ENCODE assay signal across 8 mouse cellular contexts in genomic region chr13:91224438-91224814, GRCm38 (mm10). TPM values are rescaled to one million over a fixed set of nuclear protein-coding genes. Genes with fewer than 3 reads are reported as not detected.
DNase-seq lines count a peak whose midpoint lies in the region; ATAC-seq and TF ChIP-seq lines count a peak whose summit lies in the region.

No protein-coding gene starts in this region.

- H3K27ac ChIP-seq in CH12.LX (ENCODE audit: insufficient read depth, low read depth), result peak overlapping the region; percentile 85
- H3K27ac ChIP-seq in forebrain, embryonic 12.5 days, result peak overlapping the region; percentile 93
- peak overlapping the region; percentile 95 for H3K27ac ChIP-seq in limb, embryonic 15.5 days
- H3K27ac ChIP-seq in stomach, embryonic 15.5 days, result peak overlapping the region; percentile 91

- peak overlapping the region; percentile 61 for H3K9ac ChIP-seq in CH12.LX (ENCODE audit: insufficient read depth, low read depth)
- H3K9ac ChIP-seq in forebrain, embryonic 12.5 days, result peak overlapping the region; percentile 75
- no peak overlapping the region; the same call in 1 of the 2 replicates for H3K9ac ChIP-seq in limb, embryonic 15.5 days
- no peak overlapping the region for H3K9ac ChIP-seq in stomach, embryonic 15.5 days

- H3K36me3 ChIP-seq in CH12.LX (replicated peaks in 1 of 2; ENCODE audit: control insufficient read depth in 1 of 2, insufficient read depth in 1 of 2, low read length in 1 of 2), result no peaks in the 10 kb centered on the region
- no peaks in the 10 kb centered on the region for H3K36me3 ChIP-seq in forebrain, embryonic 12.5 days (replicated peaks)
- H3K36me3 ChIP-seq in limb, embryonic 15.5 days, result no peaks in the 10 kb centered on the region
- H3K36me3 ChIP-seq in stomach, embryonic 15.5 days, result no peaks in the 10 kb centered on the region

- TF ChIP-seq EP300 in CH12.LX (IDR thresholded peaks at IDR 0.05; ENCODE audit: low read length), result no peak

- WGBS in forebrain, embryonic 12.5 days, result 82% methylated on average over 2 of the region's 2 CpGs
- 24% methylated on average over 2 of the region's 2 CpGs for WGBS in limb, embryonic 15.5 days
- 69% methylated on average over 2 of the region's 2 CpGs for WGBS in stomach, embryonic 15.5 days

- peaks cover 4 to 9% of the 10 kb centered on the region in 2 experiments; a peak in 2 of 4 replicates for H3K4me1 ChIP-seq in CH12.LX (ENCODE audit: control insufficient read depth in 1 of 2, insufficient read depth in 2 of 2)
- H3K4me1 ChIP-seq in forebrain, embryonic 12.5 days, result 0 out of 2 replicates have a peak, but pooled peaks cover 2% of the 10 kb centered on the region
- H3K4me1 ChIP-seq in limb, embryonic 15.5 days, result peaks cover 8% of the 10 kb centered on the region; the same call in 1 of the 2 replicates
- H3K4me1 ChIP-seq in stomach, embryonic 15.5 days, result no peaks in the 10 kb centered on the region

- TF ChIP-seq CTCF in CH12.LX (conservative IDR thresholded peaks at IDR 0.05 in 1 of 2, IDR thresholded peaks at IDR 0.05 in 1 of 2; ENCODE audit: low read depth in 2 of 2, low read length in 2 of 2), result no peak

- peak overlapping the region; percentile 48; the same call in 1 of the 2 replicates for H3K4me2 ChIP-seq in CH12.LX (ENCODE audit: insufficient read depth, low read depth, poor library complexity, severe bottlenecking)
- peak overlapping the region; percentile 60 for H3K4me2 ChIP-seq in forebrain, embryonic 12.5 days
- peak overlapping the region; percentile 45 for H3K4me2 ChIP-seq in limb, embryonic 15.5 days
- H3K4me2 ChIP-seq in stomach, embryonic 15.5 days, result peak overlapping the region; percentile 64

- ATAC-seq in forebrain, embryonic 12.5 days (ENCODE audit: low FRiP score), result peak; percentile 6; the same call in 1 of the 2 replicates
- ATAC-seq in limb, embryonic 15.5 days (ENCODE audit: insufficient number of reproducible peaks, low FRiP score, low TSS enrichment, low read depth), result peak; percentile 41; the same call in 1 of the 2 replicates
- no peak for ATAC-seq in stomach, embryonic 15.5 days (ENCODE audit: insufficient read depth, low FRiP score, low read depth)

- dilution Hi-C loops in CH12.LX (cut with MboI; ENCODE audit: extremely low pct_ligation_motif_present, extremely low pct_unique_long_range_greater_than_20kb, low sequenced_read_pairs), result no loop called here

- no peak for TF ChIP-seq POLR2A in CH12.LX (IDR thresholded peaks at IDR 0.05; ENCODE audit: low read depth, low read length)

- no peaks in the 10 kb centered on the region for H3K27me3 ChIP-seq in CH12.LX (replicated peaks)
- no peaks in the 10 kb centered on the region for H3K27me3 ChIP-seq in forebrain, embryonic 12.5 days
- H3K27me3 ChIP-seq in limb, embryonic 15.5 days, result no peaks in the 10 kb centered on the region
- H3K27me3 ChIP-seq in stomach, embryonic 15.5 days (replicated peaks), result no peaks in the 10 kb centered on the region

- no peaks in the 10 kb centered on the region for H3K9me3 ChIP-seq in CH12.LX (replicated peaks; ENCODE audit: low read length)
- no peaks in the 10 kb centered on the region for H3K9me3 ChIP-seq in forebrain, embryonic 12.5 days
- no peaks in the 10 kb centered on the region for H3K9me3 ChIP-seq in limb, embryonic 15.5 days
- no peaks in the 10 kb centered on the region for H3K9me3 ChIP-seq in stomach, embryonic 15.5 days

- peak; percentile 5 for DNase-seq in embryo, embryonic 11 days
- DNase-seq in embryo, embryonic 10.5 days (ENCODE audit: low spot score), result no peak
- DNase-seq in CH12.LX (ENCODE audit: extremely low read depth), result peak; percentile 14
- DNase-seq in gastrocnemius, postnatal 10 days, result no peak
- no peak for DNase-seq in cerebellum, adult 18-20 months

- TF ChIP-seq RAD21 in CH12.LX (IDR thresholded peaks at IDR 0.05; ENCODE audit: low read depth, low read length), result no peak

- H3K79me2 ChIP-seq in CH12.LX (replicated peaks; ENCODE audit: control insufficient read depth, extremely low read depth, insufficient read depth, poor library complexity, severe bottlenecking), result no peaks in the 10 kb centered on the region

- peak overlapping the region; percentile 46 to 71 (median 65) for H3K4me3 ChIP-seq in CH12.LX (replicated peaks in 1 of 3; ENCODE audit: low read depth in 2 of 3, low read length in 2 of 3, poor library complexity in 1 of 3)
- H3K4me3 ChIP-seq in forebrain, embryonic 12.5 days (replicated peaks), result peak overlapping the region; percentile 76
- H3K4me3 ChIP-seq in limb, embryonic 15.5 days, result peak overlapping the region; percentile 72
- H3K4me3 ChIP-seq in stomach, embryonic 15.5 days (replicated peaks), result peak overlapping the region; percentile 64

- in situ Hi-C loops in CH12.LX (cut with MboI; ENCODE audit: low pct_ligation_motif_present, low pct_unique_long_range_greater_than_20kb, low sequenced_read_pairs), result loop anchor here (10.0 kb wide), 1 partner anchor 150 kb away; no protein-coding TSS in a partner anchor

TF ChIP-seq in CH12.LX, 34 proteins besides CTCF, POLR2A, EP300 and RAD21:
- TF ChIP-seq JUND (conservative IDR thresholded peaks at IDR 0.05; ENCODE audit: low read depth, low read length), result no peak
- no peak for TF ChIP-seq KAT2A (IDR thresholded peaks at IDR 0.05; ENCODE audit: insufficient replicate concordance, low read length)
- no peak for TF ChIP-seq MAZ (IDR thresholded peaks at IDR 0.05; ENCODE audit: low read depth, low read length)
- TF ChIP-seq CHD2 (IDR thresholded peaks at IDR 0.05; ENCODE audit: low read length), result no peak
- no peak for TF ChIP-seq TCF12 (IDR thresholded peaks at IDR 0.05; ENCODE audit: low read depth, low read length)
- no peak for TF ChIP-seq UBTF (IDR thresholded peaks at IDR 0.05; ENCODE audit: low read depth, low read length)
- no peak for TF ChIP-seq POLR2AphosphoS2 (IDR thresholded peaks at IDR 0.05; ENCODE audit: low read depth, low read length)
- no peak for TF ChIP-seq MEF2A (IDR thresholded peaks at IDR 0.05; ENCODE audit: borderline replicate concordance, low read depth, low read length)

RNA-seq across cellular contexts. Expression of gene Atg10, which starts 0.7 kb away (rescaled TPM):
- 3.3 and 4.2 TPM in 2 replicates for total RNA-seq in CH12.LX (2012; rRNA removed)
- 7.2 and 7.4 TPM in 2 replicates for total RNA-seq in CH12.LX (2014; rRNA removed)
- 3.4 and 3.8 TPM in 2 replicates for polyA plus RNA-seq in CH12.LX (2012; ENCODE audit: insufficient read length, low read depth)
- 15.3 and 16.0 TPM in 2 replicates for polyA plus RNA-seq in forebrain, embryonic 12.5 days (2016; fragmentation: Nextera tagmentation; extraction: Ambion mirVana)
- polyA plus RNA-seq in limb, embryonic 15.5 days (2015; fragmentation: Nextera tagmentation; extraction: Ambion mirVana), result 15.4 and 17.8 TPM in 2 replicates
- polyA plus RNA-seq in stomach, embryonic 15.5 days (2015; fragmentation: Nextera tagmentation; extraction: Ambion mirVana), result 12.6 and 12.8 TPM in 2 replicates
- total RNA-seq in gastrocnemius, postnatal 10 days (2021), result 10 to 100 TPM; 13.9 to 16.3 TPM

Comparison
In these comparisons a context has a peak if more than half of its experiments do, and no peak if none do; other contexts are left out.
1. DNase-seq: peak in embryo, embryonic 11 days (single experiment) and CH12.LX (single experiment); none in embryo, embryonic 10.5 days (single experiment), gastrocnemius, postnatal 10 days (single experiment) and cerebellum, adult 18-20 months (0 of 2).
2. H3K9ac ChIP-seq: peak in CH12.LX (single experiment) and forebrain, embryonic 12.5 days (single experiment); none in limb, embryonic 15.5 days (single experiment) and stomach, embryonic 15.5 days (single experiment).
3. Peak in every context shown above with its lines, with median percentiles within 50 percentile points of each other: H3K27ac ChIP-seq, H3K4me2 ChIP-seq and H3K4me3 ChIP-seq.